Mouse (Mus musculus): ENCODE data around the gene Wdr81.
A peak's percentile ranks its signal among the peaks of the same experiment; 100 is the strongest.

Wdr81 gene

DNA sequence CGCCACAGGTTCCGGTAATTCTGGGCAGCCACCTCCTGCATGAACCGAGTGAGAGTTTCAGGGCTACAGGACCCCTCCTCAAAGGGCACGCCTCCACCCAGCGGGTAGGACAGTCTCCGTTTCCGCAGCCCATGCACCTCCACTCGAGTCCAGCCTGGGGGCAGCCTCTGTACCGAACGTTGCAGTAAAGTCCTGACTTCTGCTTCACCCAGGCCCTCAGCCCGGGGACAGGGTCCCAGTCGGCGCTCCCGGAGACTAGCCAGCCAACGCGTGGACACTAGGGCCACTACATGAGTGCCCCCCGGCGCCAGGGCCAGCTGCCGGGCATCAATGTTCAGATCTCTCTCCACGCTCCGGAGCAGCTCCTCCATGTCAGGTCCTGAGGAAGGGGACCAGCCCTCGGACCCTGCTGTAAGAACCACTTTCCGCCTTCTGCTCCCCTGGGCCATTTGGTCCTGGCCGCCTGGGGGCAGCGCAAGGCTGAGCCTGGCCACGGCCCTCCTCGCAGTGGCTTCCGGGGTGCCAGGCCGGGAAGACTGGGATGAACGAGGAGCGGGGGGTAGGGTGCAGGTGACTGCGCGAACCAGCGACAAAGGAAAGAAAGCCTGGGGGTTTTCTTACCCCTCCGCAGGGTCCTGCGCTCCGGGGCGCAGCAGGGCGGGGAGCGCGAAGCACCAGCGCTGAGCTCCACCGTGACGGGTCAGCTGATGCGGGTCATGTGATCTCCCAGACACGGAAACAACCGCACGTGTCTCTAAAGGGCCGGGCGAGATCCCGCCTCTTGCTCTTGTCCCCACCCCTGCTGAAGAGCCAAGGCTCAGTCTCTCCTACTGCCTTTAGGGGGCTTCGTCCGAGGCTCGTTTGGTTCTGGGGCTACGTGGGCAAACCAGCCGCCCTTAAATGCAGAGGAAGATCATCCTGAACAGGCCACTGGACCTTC, at the start of gene Wdr81:
Wdr81 (minus strand) TSS at position 727 of the 940 bp plus-strand sequence.
- peak; percentile 90 for DNase-seq (ENCODE audit: low spot score)

DNA sequence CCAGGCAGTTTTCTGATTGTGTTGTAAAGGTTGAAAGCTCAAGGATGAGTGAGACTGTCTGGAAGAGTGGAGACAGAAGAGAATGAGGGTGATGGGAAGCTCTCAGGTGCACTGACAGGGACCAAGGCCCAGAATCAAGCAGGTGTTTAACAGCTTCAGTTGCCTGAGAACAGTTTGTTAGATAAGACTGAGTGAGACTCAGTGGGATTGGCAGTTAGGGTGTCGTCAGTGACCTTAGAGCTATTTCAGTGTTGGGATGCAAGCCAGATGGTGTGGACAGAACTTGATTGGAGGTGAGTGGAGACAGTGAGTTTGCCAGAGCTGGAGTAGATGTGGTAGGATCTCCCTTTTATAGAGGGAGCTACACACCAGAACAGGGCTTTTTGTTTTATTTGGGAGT, 43.6 kb upstream of the Wdr81 start:
- no peak for DNase-seq (ENCODE audit: low spot score)

DNA sequence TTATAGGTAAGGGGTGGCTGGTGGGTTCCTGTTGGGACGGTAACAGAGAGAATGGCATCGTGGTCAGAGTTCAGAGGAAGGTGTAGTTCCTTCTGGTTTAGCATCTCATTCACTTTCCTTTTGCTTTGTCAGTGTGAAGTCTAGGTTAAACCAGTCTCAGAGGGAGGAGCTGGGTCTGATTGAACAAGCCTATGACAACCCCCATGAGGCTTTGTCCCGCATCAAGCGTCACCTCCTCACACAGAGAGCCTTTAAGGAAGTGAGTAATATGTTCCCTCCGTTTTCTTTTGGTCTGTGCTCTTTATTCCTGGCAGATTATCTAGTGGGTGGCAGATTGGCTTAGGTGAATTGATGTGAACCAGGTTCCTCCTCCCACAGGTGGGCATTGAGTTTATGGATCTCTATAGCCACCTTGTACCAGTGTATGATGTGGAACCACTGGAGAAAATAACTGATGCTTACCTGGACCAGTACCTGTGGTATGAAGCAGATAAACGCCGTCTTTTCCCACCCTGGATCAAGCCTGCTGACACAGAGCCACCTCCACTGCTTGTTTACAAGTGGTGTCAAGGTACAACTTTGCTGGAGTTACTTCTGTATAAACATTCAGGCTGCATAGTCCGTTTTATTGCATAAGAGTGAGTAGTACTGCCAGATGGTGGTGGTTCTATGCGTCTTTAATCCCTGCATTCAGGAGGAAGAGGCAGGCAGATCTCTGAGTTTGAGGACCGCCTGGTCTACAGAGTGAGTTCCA, 40.0 kb upstream of the Wdr81 start:
- DNase-seq (ENCODE audit: low spot score): no peak

DNA sequence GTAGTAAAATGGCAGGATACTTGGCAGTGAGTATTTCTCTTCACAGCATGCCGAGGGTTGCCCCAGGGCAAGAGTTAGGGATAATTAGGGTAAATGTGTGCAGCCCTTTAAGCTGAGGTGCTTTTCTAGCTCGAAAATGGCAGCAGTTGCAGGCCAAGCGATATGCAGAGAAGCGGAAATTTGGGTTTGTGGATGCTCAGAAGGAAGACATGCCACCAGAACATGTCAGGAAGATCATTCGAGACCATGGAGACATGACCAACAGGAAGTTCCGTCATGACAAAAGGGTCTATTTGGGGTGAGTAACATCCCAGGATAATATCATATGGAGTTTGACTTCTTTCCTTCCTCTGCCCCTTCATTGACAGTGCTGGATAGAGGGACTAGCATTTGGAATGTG, 33.0 kb upstream of the Wdr81 start:
- no peak for DNase-seq (ENCODE audit: low spot score)

DNA sequence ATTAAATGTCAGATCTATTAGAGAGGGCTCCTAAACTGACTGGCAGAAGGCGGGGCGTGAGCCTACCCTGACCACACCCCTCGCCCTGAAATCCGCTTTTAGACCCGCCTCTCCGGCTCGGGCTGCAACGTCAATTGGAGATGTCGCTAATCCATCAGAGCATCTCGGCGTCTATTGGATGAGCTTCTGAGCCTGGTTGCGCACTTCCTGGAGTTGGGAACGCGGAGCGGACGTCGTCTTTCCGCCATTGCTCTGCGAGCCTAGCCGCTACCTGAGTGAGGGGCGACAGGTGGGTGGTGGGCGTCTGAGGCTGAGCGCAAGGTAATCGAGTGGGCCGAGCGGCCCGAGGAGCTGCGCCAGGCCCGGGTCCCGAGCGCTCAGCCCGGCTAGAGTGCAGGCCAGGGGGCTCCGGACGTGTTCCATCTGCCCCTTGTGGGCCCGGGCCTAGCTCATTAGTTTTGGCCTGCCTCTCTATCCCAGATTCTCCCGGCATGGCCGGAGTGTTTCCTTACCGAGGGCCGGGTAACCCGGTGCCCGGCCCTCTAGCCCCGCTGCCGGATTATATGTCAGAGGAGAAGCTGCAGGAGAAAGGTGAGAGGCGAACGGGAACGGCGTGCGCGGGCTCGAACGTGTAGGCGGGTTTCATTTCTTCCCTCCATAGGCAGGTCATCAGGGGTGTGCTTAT, 32.2 kb upstream of the Wdr81 start, which contains the start of gene Prpf8:
Prpf8 (plus strand) TSS at position 216 of the 685 bp plus-strand sequence.
- DNase-seq (ENCODE audit: low spot score): peak; percentile 96

DNA sequence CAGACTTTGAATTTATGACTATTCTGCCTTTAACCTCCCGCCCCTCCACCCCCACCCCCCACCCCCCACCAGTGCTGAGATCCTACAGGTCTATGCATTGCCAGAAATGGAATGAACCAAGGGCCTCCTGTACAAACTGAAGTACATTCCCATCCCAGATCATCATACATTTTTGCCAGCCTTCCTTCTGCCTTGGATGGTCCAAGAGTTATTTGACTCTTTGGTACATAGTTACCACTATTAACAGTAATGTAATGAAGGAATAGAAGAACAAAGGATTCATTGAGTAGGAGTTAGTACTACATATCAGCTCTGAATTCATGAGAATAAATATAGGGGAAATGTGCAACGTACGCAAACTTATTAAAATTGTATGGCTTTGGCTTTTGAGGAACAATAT, 31.7 kb upstream of the Wdr81 start:
- no peak for DNase-seq (ENCODE audit: low spot score)

DNA sequence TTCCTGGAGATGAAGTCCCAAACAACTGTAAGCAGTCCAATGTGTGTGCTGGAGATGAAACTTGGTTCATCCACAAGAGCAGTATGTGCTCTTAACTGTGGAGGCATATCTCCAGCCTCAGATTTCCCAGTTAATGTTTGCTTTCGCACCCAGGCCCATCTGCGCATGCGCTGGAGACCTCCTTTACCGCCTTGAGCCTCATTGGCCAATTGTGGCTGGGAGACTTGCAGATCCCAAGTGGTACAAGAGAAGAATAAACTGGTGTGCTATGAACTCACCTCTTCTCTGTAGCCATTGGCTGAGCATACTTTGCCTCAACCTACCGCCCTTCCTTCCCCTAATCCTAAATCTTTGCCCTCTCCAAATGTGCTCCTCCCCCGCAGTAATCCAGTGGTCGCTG, 18.9 kb upstream of the Wdr81 start:
- DNase-seq (ENCODE audit: low spot score): no peak

DNA sequence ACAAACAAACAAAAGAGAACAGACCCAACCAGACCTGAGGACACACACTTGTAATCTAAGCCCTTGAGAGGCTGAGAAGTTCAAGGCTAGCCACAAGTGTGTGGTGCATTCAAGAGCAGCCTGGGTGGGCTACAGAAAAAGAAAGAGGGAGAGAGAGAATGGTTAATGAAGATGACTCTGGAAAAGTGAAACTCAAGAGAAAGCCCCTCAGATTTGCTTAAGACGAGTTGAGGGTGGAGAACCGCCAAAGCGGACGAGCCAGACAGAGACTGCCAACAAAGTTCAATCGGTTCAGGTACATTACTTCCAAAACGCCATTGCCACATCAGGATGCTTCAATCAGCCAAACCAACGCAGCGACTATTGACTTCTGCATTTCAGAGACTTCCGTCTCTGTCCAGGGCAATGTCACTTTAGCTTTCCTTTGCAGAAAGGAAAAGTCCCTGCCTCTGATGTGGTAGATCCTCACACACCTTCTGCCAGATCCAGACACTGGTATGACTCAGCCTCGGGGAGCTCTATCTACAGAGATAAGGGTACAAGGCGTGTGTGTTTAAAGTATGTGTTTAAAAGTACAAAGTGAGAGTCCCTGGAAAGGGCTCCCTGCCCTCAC, 18.1 kb upstream of the Wdr81 start:
- no peak for DNase-seq (ENCODE audit: low spot score)

DNA sequence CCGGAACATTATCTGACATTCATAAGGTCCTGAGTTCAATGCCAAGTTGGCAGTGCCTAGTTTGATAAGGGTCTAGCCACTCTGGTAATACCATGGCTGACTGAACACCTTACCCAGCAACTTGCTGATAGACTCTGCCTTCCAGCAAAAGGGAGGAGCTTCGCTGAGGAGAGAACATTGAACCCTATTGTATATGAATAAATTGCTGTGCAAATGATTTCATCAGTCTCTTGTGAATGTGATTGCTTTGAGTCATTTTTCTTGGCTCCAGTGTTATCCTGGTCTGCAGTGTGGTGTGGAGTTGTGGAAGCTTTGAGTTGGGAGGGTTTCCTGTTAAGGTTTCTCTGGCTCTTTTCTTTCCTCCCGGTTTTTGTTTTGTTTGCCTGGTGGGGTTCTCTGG, 16.2 kb upstream of the Wdr81 start:
- DNase-seq (ENCODE audit: low spot score): no peak

DNA sequence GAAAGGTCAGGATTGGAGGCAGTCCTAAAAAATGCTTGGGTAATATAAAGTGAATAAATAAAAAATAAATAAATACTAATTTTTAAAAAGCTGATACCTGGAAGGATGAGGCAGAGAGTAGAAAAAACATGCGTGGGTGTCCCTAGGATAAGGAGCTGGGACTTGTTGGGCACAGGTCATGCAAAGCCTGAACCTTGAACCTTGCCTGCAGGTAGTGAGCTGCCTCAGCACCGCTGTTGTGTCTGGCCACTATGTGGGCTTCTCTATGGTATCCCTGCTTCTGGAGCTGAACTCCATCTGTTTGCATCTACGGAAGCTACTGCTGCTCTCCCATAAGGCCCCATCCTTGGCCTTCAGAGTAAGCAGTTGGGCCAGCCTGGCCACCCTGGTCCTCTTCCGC, 14.7 kb upstream of the Wdr81 start:
- no peak for DNase-seq (ENCODE audit: low spot score)

DNA sequence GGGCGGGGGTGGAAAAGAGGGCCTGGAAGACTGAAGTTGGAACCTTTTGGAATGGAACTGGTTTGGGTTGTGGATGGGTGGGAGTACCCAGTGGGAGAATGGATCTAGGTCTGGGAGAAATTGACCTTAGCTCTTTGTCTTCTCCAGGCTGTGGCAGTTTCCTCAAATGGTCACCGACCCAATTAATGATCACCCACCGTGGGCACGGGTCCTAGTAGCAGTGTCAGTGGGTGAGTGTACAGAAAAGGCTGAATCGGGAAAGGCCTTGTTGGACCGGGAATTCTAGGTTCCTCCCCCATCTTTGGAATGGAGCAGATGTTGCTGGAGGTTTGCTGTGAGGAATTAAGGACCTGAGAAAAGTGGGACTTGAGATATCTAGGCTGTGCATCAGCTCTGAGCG, 13.9 kb upstream of the Wdr81 start:
- no peak for DNase-seq (ENCODE audit: low spot score)

DNA sequence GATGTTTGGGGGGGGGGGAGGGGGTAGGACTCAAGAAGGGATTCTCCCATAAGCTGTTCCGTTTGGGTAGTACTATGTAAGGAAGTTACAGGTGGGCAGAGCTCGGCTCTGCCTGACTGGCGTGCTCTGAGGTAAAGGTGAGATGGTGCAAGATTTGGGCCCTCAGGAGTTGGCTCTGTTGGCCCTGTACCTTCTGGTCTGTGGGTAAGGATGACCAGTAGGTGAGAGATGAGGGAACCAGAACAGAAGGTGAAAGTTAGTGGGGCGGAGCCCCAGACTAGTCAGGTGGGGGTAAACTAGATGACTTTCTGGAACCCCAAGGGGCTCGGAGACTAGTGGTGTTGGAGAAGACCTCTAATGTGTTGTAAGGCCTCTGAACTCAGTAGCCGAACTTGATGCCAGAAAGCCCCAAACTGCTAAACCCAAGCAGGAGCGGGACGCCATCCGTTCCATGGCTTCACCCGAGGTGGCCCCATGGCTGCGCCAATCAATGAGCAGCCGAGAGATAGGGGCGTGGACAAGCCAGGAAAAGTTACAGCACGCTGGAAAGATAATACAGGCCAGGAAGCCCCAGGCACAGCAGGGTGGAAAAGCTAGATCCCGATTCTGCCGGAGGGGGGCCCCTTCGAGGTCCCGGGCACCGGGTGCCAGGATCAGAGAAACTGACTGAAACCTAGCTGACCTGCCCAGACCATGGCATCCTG, 13.1 kb upstream of the Wdr81 start:
- DNase-seq (ENCODE audit: low spot score): peak; percentile 67

DNA sequence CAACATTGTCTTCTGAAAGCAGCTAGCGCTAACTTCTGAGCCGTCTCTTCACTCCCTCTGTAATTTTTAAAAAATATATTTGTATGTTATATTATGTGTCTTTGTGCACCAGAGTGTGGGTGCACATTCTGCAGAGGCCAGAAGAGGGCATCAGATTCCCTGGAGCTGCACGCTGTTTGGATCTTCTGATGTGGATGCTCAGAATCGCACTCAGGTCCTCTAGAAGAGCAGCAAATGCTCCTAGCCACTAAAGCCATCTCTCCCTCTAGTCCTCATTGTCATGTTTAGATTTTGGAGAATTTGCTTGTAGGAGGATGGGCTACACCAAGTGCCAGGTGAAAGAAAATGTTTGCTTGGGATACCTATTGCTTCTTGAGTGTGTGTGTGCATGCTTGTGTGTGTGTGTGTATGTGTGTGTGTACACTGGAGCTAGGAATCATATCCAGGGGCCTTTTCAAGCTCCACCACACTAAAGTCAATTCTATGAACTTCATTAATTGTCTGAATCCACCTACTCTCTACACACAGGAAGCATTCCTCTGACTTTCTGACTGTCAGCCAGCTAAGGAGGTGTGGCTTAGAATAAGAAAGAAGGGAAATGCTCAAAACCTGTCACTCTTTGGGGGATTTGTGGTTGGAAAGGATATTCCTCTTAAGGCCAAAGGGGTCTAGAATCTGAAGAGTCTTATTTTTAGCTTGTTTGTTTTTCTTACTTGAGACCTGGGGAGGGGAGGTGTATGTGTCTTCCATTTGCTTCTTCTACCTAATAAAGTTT, 12.4 kb upstream of the Wdr81 start:
- no peak for DNase-seq (ENCODE audit: low spot score)

DNA sequence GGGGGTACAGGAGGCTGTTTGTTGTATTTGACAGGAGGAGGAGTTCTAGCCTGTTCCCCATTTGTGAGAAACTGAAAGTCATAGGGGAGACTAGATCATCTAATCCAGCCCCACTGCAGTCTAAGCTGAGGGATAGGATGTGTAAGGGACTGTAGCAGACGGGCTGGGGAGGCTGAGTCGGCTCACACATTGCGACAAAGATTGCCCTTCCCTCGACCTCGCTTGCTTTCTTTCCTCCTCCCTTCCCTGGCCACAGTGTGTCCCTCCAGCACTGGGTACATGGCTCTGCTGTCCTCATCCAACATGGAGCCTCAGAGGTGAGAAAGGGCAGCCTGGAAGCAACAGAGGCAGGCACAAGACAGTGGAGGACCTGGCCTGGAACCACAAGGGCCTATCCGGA, 10.5 kb upstream of the Wdr81 start:
- no peak for DNase-seq (ENCODE audit: low spot score)

DNA sequence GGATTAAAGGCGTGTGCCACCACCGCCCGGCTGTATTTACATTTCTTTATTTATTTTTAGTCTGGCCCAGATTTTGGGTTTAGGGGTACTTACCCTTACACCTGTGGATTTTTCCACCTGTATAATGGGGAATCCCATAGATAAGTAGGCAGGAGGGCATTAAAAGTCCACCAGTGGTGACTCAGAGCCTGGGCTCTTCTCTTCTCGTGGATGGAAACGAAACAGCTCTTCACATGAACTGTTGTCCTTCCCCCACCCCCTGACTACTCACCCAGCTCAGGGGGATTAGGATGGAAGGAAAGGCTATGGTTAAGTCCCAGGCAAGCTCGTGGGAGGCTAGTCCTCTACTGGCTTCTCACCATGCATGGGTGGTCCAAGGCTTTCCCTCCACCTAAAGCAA, 9.9 kb upstream of the Wdr81 start:
- no peak for DNase-seq (ENCODE audit: low spot score)

DNA sequence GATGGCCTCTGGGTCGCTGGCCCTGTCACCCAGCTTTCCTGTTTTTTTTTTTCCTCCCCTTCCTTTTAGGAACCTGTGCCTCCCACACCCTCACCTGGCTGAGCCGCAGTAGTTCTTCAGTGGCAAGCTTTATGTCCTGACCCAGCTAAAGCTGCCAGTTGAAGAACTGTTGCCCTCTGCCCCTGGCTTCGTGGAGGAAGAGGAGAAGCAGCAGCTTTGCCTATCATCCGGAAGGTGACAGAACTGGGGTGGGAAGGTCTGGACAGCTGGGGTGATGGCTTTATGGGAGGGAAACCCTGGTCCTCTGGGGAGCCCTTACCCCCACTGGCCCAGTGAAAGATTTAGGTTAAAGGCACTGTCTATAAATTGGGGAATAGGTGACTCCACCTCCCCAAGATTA, 9.1 kb upstream of the Wdr81 start:
- DNase-seq (ENCODE audit: low spot score): no peak

DNA sequence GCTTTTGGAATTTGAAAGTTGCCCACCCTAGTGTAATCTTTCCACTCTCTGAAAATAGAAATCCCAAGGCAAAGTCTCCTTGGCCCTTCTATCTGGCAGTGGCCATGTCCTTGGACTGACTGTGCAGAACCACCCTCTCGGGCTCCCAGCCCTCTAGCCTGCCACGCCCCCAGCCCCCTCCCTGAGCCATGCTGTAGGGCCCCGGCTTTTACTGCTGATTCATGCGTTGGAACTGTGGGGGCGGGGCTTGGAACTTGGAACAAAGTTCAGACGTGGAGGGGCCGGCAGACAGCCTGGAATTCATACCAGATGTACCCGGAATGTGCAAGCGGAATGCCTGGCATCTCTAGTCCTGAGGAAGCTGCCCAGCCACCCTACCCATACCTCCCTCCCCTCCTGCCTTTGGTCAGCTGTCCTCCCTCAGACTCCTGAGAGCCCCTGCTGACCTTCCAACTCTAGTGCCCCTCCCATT, 8.4 kb upstream of the Wdr81 start:
- peak; percentile 96 for DNase-seq (ENCODE audit: low spot score)

DNA sequence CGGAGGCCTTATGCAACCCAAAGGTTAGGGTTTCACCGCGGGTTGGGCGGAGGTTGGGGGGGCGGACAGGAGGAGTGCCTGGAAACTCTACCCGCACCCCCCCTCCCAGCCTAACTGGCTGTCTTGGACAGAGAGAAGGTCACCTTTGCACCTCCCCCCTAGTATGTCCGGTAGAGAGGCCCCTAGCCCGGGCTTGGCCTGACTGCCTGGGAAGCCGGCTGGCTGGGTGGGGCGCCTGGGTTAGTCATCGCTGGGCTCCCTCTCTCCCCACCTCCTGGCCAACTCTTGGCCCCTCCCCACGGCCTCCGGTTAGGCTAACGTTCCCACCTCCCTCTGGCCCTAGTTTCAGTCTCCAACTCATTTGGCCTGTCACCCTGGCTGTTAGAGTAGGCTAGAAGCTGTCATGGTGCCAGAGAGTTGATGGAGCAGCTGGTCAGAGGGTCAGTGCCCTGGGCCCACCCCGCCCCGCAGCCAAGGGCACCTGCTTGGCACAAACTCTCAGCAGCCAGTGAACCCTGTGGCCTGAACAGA, 7.8 kb upstream of the Wdr81 start:
- peak; percentile 91 for DNase-seq (ENCODE audit: low spot score)

DNA sequence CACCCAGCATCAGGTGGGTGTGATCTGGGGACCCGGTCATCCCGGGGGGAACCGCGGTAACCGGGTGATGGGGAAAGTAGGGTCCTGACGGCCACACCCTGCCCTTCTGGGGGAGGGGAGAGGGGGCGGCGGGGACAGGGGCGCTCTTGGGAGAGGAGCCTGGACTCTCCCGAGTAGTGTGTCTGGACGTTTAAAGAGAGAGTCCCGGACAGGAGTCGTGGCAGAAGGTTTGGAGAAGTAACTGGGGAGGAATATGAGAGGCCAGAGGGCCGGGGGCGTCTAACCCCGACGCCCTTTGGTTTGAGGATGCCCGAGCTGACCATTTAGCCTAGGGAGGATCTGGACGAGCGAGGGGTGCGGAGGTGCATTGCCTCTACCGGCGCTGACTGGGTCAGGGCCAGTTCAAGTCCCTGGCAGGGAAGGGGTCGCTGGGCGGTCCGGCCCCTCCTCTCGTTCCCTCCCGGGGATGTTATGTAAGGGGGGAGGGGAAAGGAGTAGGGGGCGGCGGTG, 7.3 kb upstream of the Wdr81 start:
- DNase-seq (ENCODE audit: low spot score): no peak

All from urinary bladder, postnatal 14 days (tissue).